Mouse (Mus musculus): ENCODE data around the gene Hdx.
A peak's percentile ranks its signal among the peaks of the same experiment; 100 is the strongest.

The Hdx gene

GRCm38 (mm10) chrX:111696356-111697282 lies at the start of gene Hdx:
Hdx (minus strand) TSS chrX:111697079.
- peak; percentile 18 to 56 for DNase-seq (ENCODE audit: low spot score in 2 of 2)

GRCm38 (mm10) chrX:111685665-111686064 lies 11.2 kb downstream of the Hdx start:
- DNase-seq (ENCODE audit: low spot score in 2 of 2), result no peak

GRCm38 (mm10) chrX:111671685-111672084 lies 25.2 kb downstream of the Hdx start:
- DNase-seq (ENCODE audit: low spot score in 2 of 2), result no peak

- DNase-seq (ENCODE audit: low spot score in 2 of 2), result no peak
Observed at GRCm38 (mm10) chrX:111660381-111660780, 36.5 kb downstream of the Hdx start.

GRCm38 (mm10) chrX:111658671-111659070 lies 38.2 kb downstream of the Hdx start:
- DNase-seq (ENCODE audit: low spot score in 2 of 2), result no peak

- no peak for DNase-seq (ENCODE audit: low spot score in 2 of 2)
Observed at GRCm38 (mm10) chrX:111644945-111645344, 51.9 kb downstream of the Hdx start.

GRCm38 (mm10) chrX:111640616-111641015 lies 56.3 kb downstream of the Hdx start:
- no peak for DNase-seq (ENCODE audit: low spot score in 2 of 2)

GRCm38 (mm10) chrX:111597631-111598161 lies 99.2 kb downstream of the Hdx start:
- no peak for DNase-seq (ENCODE audit: low spot score in 2 of 2)

- no peak for DNase-seq (ENCODE audit: low spot score in 2 of 2)
Observed at GRCm38 (mm10) chrX:111587616-111588015, 109.3 kb downstream of the Hdx start.

- no peak for DNase-seq (ENCODE audit: low spot score in 2 of 2)
Observed at GRCm38 (mm10) chrX:111577044-111577443, 119.8 kb downstream of the Hdx start.

- no peak for DNase-seq (ENCODE audit: low spot score in 2 of 2)
Observed at GRCm38 (mm10) chrX:111537859-111538258, 159.0 kb downstream of the Hdx start, which contains the start of gene Rps6ka6. Rps6ka6 (minus strand) TSS chrX:111537959.
